Mouse (Mus musculus): Measurements from ENCODE around the gene Olfr557. TPM values are rescaled to one million over a fixed set of nuclear protein-coding genes. Genes with fewer than 3 reads are reported as not detected.

The Olfr557 gene
- polyA plus RNA-seq (2014; fragmentation: Illumina TruSeq; extraction: RNeasy Lipid Tissue Mini Kit (QIAGEN cat#74804); ENCODE audit: low read depth, low replicate concordance) = not detected

DNA sequence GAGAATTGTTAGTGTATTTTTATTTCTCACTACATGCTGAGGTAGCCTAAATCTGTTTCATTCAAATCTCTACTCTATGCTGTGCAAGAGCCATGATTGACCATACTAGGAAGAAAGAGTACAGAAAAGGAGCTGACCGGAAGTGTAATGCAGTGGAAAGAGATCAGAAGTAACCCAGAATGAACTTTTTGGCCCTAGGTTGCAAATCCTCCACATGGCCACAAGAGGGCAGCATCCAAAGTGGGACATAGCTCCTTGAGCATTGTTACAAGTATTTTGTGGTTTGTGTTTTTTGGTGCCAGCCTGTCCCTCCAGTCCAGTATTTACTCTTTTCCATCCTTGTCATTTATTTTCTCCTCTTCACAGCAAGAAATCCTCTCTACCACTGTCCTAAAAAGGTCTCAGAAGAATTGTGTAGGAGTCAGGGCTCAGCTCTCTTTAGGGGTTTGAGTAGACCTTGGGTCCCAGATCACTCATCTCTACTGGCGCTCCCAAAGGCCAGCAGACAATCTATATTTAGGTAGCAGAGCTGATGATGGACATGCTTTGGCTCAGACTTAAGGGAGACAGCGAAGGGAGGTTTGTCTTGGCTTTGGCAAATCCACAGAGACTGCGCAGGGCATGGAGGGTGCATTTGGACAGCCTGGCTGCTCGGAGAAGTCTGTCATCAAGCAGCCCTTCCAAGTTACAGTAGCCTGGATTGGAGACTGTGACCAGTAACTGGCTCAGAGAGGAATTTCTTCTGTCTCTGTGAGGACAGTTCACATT, at the start of gene Olfr557:
Gene Olfr557, plus strand, starts transcription at position 553 of the 768 bp plus-strand sequence.

GRCm38 (mm10) chr7:102658523-102658922, 37.2 kb upstream of the Olfr557 start, which contains the start of gene Olfr555:
Gene Olfr555, plus strand, starts transcription at chr7:102658823.

DNA sequence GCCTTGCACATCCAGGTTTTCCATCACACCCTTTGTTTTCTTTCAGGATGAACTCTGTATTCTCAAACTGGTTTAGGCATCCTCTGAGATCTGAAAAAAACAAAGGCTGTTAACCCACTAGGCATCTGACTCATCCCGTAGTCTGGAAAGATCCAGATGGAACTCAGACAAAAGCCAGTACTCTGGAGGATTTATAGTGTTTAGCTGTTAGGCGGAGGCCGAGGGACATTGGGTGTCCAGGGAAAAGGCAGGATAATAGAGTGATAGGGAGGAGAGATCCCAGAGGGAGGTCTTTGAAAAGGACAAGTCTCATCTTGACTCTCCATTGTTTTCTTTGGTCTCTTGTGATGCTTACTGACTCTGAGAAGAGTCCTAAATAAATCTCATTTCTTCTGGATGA, 31.1 kb upstream of the Olfr557 start, which contains the start of gene Olfr556:
Gene Olfr556, plus strand, starts transcription at position 301 of the 400 bp plus-strand sequence.

GRCm38 (mm10) chr7:102686944-102687501, 8.7 kb upstream of the Olfr557 start, which contains the start of gene Trim68:
Gene Trim68, minus strand, starts transcription at chr7:102687327.

DNA sequence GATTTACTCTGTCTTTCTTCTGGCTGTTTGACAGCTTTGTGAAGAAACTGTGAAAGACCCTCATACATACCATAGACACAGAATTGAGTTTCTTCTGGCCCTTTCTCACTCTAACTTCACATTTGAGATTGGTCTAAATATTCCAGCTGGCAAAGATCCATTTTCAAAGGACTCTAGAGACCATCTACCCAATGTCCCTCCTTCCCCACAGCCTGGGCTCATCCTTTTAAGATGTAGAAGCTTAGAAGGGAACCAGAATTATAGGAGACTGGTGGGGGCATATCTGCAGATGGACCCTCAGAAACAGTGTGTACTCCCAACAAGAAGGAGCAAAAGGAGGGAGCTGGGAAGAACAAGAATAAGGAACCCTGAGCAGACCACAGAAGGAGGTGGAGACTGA, 6.2 kb downstream of the Olfr557 start, which contains the start of gene Olfr558:
Gene Olfr558, plus strand, starts transcription at position 301 of the 400 bp plus-strand sequence.

DNA sequence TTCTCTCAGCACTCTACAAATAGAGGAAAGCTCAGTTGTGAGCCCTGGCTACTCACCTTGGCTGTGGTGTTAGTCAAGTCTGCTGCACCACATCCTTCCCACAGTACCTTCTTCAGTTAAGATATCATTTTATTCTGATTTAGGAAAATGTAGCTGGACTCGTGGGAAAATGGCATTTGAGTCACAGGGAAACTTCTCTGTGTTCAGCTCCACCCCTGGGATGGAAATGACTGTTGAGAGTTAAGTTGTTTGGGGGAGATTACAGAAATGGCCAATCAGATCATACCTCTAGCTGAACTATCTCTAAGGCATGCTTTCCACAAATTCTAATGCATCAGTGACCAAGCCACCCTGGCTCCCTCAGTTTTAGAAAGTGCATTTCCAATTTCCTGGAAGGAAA, 23.3 kb downstream of the Olfr557 start, which contains the start of gene Olfr33:
Gene Olfr33, minus strand, starts transcription at position 101 of the 400 bp plus-strand sequence.

DNA sequence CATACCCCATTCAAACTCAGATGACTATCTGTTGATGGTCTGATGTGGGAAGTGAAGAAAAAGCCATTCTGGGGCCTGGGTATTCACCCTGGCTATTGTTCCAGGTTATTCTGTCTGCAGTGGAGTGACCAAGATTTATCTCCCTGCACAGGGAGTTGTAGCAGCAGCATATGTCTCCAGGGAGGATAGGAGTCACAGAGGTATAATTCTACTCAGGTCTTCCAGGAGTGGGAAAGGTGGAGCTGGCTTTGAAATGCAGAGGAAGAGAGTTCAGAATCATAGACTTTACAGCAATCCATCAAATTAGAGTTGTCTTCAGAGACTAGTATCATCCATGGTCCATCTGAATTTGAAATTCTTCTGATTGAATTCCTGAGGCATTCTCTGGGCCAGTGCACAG, 31.7 kb downstream of the Olfr557 start, which contains the start of gene Olfr559:
Gene Olfr559, minus strand, starts transcription at position 101 of the 400 bp plus-strand sequence.

Other genes starting within 250 kb of the Olfr557 start
- not detected for gene Olfr543, start 214.2 kb upstream of the Olfr557 start, polyA plus RNA-seq (2014; fragmentation: Illumina TruSeq; extraction: RNeasy Lipid Tissue Mini Kit (QIAGEN cat#74804); ENCODE audit: low read depth, low replicate concordance)
- gene Olfr544, start 207.6 kb upstream of the Olfr557 start, polyA plus RNA-seq (2014; fragmentation: Illumina TruSeq; extraction: RNeasy Lipid Tissue Mini Kit (QIAGEN cat#74804); ENCODE audit: low read depth, low replicate concordance) = not detected
- gene Olfr545, start 196.3 kb upstream of the Olfr557 start, polyA plus RNA-seq (2014; fragmentation: Illumina TruSeq; extraction: RNeasy Lipid Tissue Mini Kit (QIAGEN cat#74804); ENCODE audit: low read depth, low replicate concordance) = not detected
- gene Olfr547, start 161.2 kb upstream of the Olfr557 start, polyA plus RNA-seq (2014; fragmentation: Illumina TruSeq; extraction: RNeasy Lipid Tissue Mini Kit (QIAGEN cat#74804); ENCODE audit: low read depth, low replicate concordance) = not detected
- not detected for gene Olfr548-ps1, start 155.0 kb upstream of the Olfr557 start, polyA plus RNA-seq (2014; fragmentation: Illumina TruSeq; extraction: RNeasy Lipid Tissue Mini Kit (QIAGEN cat#74804); ENCODE audit: low read depth, low replicate concordance)
- not detected for gene Olfr549, start 146.0 kb upstream of the Olfr557 start, polyA plus RNA-seq (2014; fragmentation: Illumina TruSeq; extraction: RNeasy Lipid Tissue Mini Kit (QIAGEN cat#74804); ENCODE audit: low read depth, low replicate concordance)
- 18.4 TPM for gene Trim21, start 130.4 kb upstream of the Olfr557 start, polyA plus RNA-seq (2014; fragmentation: Illumina TruSeq; extraction: RNeasy Lipid Tissue Mini Kit (QIAGEN cat#74804); ENCODE audit: low read depth, low replicate concordance)
- not detected for gene Olfr550, start 124.5 kb upstream of the Olfr557 start, polyA plus RNA-seq (2014; fragmentation: Illumina TruSeq; extraction: RNeasy Lipid Tissue Mini Kit (QIAGEN cat#74804); ENCODE audit: low read depth, low replicate concordance)
- gene Olfr551, start 104.0 kb upstream of the Olfr557 start, polyA plus RNA-seq (2014; fragmentation: Illumina TruSeq; extraction: RNeasy Lipid Tissue Mini Kit (QIAGEN cat#74804); ENCODE audit: low read depth, low replicate concordance) = not detected
- gene Olfr552, start 98.1 kb upstream of the Olfr557 start, polyA plus RNA-seq (2014; fragmentation: Illumina TruSeq; extraction: RNeasy Lipid Tissue Mini Kit (QIAGEN cat#74804); ENCODE audit: low read depth, low replicate concordance) = not detected
- not detected for gene Olfr553, start 77.7 kb upstream of the Olfr557 start, polyA plus RNA-seq (2014; fragmentation: Illumina TruSeq; extraction: RNeasy Lipid Tissue Mini Kit (QIAGEN cat#74804); ENCODE audit: low read depth, low replicate concordance)
- gene Olfr554, start 57.5 kb upstream of the Olfr557 start, polyA plus RNA-seq (2014; fragmentation: Illumina TruSeq; extraction: RNeasy Lipid Tissue Mini Kit (QIAGEN cat#74804); ENCODE audit: low read depth, low replicate concordance) = not detected
- gene Olfr555, start 37.1 kb upstream of the Olfr557 start, polyA plus RNA-seq (2014; fragmentation: Illumina TruSeq; extraction: RNeasy Lipid Tissue Mini Kit (QIAGEN cat#74804); ENCODE audit: low read depth, low replicate concordance) = not detected
- gene Olfr556, start 31.0 kb upstream of the Olfr557 start, polyA plus RNA-seq (2014; fragmentation: Illumina TruSeq; extraction: RNeasy Lipid Tissue Mini Kit (QIAGEN cat#74804); ENCODE audit: low read depth, low replicate concordance) = not detected
- gene Trim68, start 8.6 kb upstream of the Olfr557 start, polyA plus RNA-seq (2014; fragmentation: Illumina TruSeq; extraction: RNeasy Lipid Tissue Mini Kit (QIAGEN cat#74804); ENCODE audit: low read depth, low replicate concordance) = 12.6 TPM
- 5.8 TPM for gene Olfr558, start 6.3 kb downstream of the Olfr557 start, polyA plus RNA-seq (2014; fragmentation: Illumina TruSeq; extraction: RNeasy Lipid Tissue Mini Kit (QIAGEN cat#74804); ENCODE audit: low read depth, low replicate concordance)
- not detected for gene Olfr33, start 23.2 kb downstream of the Olfr557 start, polyA plus RNA-seq (2014; fragmentation: Illumina TruSeq; extraction: RNeasy Lipid Tissue Mini Kit (QIAGEN cat#74804); ENCODE audit: low read depth, low replicate concordance)
- gene Olfr559, start 31.6 kb downstream of the Olfr557 start, polyA plus RNA-seq (2014; fragmentation: Illumina TruSeq; extraction: RNeasy Lipid Tissue Mini Kit (QIAGEN cat#74804); ENCODE audit: low read depth, low replicate concordance) = not detected
- 2.3 TPM for gene Olfr560, start 63.5 kb downstream of the Olfr557 start, polyA plus RNA-seq (2014; fragmentation: Illumina TruSeq; extraction: RNeasy Lipid Tissue Mini Kit (QIAGEN cat#74804); ENCODE audit: low read depth, low replicate concordance)
- gene Olfr78, start 63.6 kb downstream of the Olfr557 start, polyA plus RNA-seq (2014; fragmentation: Illumina TruSeq; extraction: RNeasy Lipid Tissue Mini Kit (QIAGEN cat#74804); ENCODE audit: low read depth, low replicate concordance) = 25.4 TPM
- not detected for gene Olfr561, start 75.3 kb downstream of the Olfr557 start, polyA plus RNA-seq (2014; fragmentation: Illumina TruSeq; extraction: RNeasy Lipid Tissue Mini Kit (QIAGEN cat#74804); ENCODE audit: low read depth, low replicate concordance)
- not detected for gene Olfr564, start 107.6 kb downstream of the Olfr557 start, polyA plus RNA-seq (2014; fragmentation: Illumina TruSeq; extraction: RNeasy Lipid Tissue Mini Kit (QIAGEN cat#74804); ENCODE audit: low read depth, low replicate concordance)
- gene Olfr566, start 162.9 kb downstream of the Olfr557 start, polyA plus RNA-seq (2014; fragmentation: Illumina TruSeq; extraction: RNeasy Lipid Tissue Mini Kit (QIAGEN cat#74804); ENCODE audit: low read depth, low replicate concordance) = not detected
- not detected for gene Olfr568, start 181.2 kb downstream of the Olfr557 start, polyA plus RNA-seq (2014; fragmentation: Illumina TruSeq; extraction: RNeasy Lipid Tissue Mini Kit (QIAGEN cat#74804); ENCODE audit: low read depth, low replicate concordance)
- not detected for gene Olfr569, start 195.0 kb downstream of the Olfr557 start, polyA plus RNA-seq (2014; fragmentation: Illumina TruSeq; extraction: RNeasy Lipid Tissue Mini Kit (QIAGEN cat#74804); ENCODE audit: low read depth, low replicate concordance)
- not detected for gene Olfr570, start 198.7 kb downstream of the Olfr557 start, polyA plus RNA-seq (2014; fragmentation: Illumina TruSeq; extraction: RNeasy Lipid Tissue Mini Kit (QIAGEN cat#74804); ENCODE audit: low read depth, low replicate concordance)
- gene Olfr571, start 221.6 kb downstream of the Olfr557 start, polyA plus RNA-seq (2014; fragmentation: Illumina TruSeq; extraction: RNeasy Lipid Tissue Mini Kit (QIAGEN cat#74804); ENCODE audit: low read depth, low replicate concordance) = not detected
- gene Olfr572, start 228.5 kb downstream of the Olfr557 start, polyA plus RNA-seq (2014; fragmentation: Illumina TruSeq; extraction: RNeasy Lipid Tissue Mini Kit (QIAGEN cat#74804); ENCODE audit: low read depth, low replicate concordance) = not detected
- gene Olfr573-ps1, start 246.7 kb downstream of the Olfr557 start, polyA plus RNA-seq (2014; fragmentation: Illumina TruSeq; extraction: RNeasy Lipid Tissue Mini Kit (QIAGEN cat#74804); ENCODE audit: low read depth, low replicate concordance) = not detected